Mouse (Mus musculus) hindbrain, embryonic 14.5 days (tissue): Measurements from ENCODE around the gene Galnt18. TPM values are rescaled to one million over a fixed set of nuclear protein-coding genes. Genes with fewer than 3 reads are reported as not detected.
A peak's percentile ranks its signal among the peaks of the same experiment; 100 is the strongest.

Experiments used
- ATAC-seq: fragments of 200-750 bp; cut with Nextera tagmentation; 2 replicates; pipeline ENCODE4 v1.8.0; 2017; ENCODE audit warnings: moderate number of reproducible peaks, mild to moderate bottlenecking, moderate TSS enrichment, moderate library complexity; ENCODE audit not compliant: low FRiP score
- DNase-seq: peaks from one replicate; pipeline ENCODE4 v3.0.0-alpha.2; 2015; ENCODE audit warnings: low spot score
- H3K27ac ChIP-seq: fragments of 300-500 bp; sonication (generic); 2 replicates; pipeline ENCODE4 v1.5.1; 2014; ENCODE audit warnings: mild to moderate bottlenecking, moderate library complexity
- H3K27me3 ChIP-seq: fragments of 300-500 bp; sonication (generic); 2 replicates; pipeline ENCODE4 v1.6.1; 2014; ENCODE audit warnings: mild to moderate bottlenecking, low read length, mixed read lengths; ENCODE audit not compliant: control insufficient read depth, insufficient read depth
- H3K36me3 ChIP-seq: fragments of 300-500 bp; sonication (generic); replicated peaks from 2 replicates; pipeline ENCODE4 v1.6.1; 2014; ENCODE audit not compliant: control insufficient read depth, insufficient read depth
- H3K4me1 ChIP-seq: fragments of 300-500 bp; sonication (generic); replicated peaks from 2 replicates; pipeline ENCODE4 v1.6.1; 2014; ENCODE audit warnings: antibody characterized with exemption, low read length, mixed read lengths; ENCODE audit not compliant: control insufficient read depth, insufficient read depth
- H3K4me2 ChIP-seq: fragments of 300-500 bp; sonication (generic); replicated peaks from 2 replicates; pipeline ENCODE4 v1.6.1; 2014; ENCODE audit warnings: mild to moderate bottlenecking, moderate library complexity
- H3K4me3 ChIP-seq: fragments of 300-500 bp; sonication (generic); replicated peaks from 2 replicates; pipeline ENCODE4 v1.5.1; 2014; ENCODE audit warnings: mild to moderate bottlenecking, low read length
- H3K9ac ChIP-seq: fragments of 300-500 bp; sonication (generic); 2 replicates; pipeline ENCODE4 v1.6.1; 2014
- H3K9me3 ChIP-seq: fragments of 300-500 bp; sonication (generic); 2 replicates; pipeline ENCODE4 v1.6.1; 2016; ENCODE audit warnings: low read length; ENCODE audit not compliant: control insufficient read depth
- WGBS: fragments of 180-500 bp; shearing (Covaris S2); extraction: QIAGEN DNeasy Blood & Tissue Kit; methylation state at CpG from one replicate; pipeline ENCODE4 v1.1.7; 2014; 5-methylcytosine and 5-hydroxymethylcytosine counted together
- polyA plus RNA-seq: library from polyadenylated mRNA; unstranded; fragments of >200 nt; fragmentation: Nextera tagmentation; extraction: Ambion mirVana; gene quantifications from 2 replicates; pipeline ENCODE4 v1.2.1, GENCODE M21; 2014

The Galnt18 gene
- polyA plus RNA-seq, 1 experiment from 2014 or later = 10.9 TPM

DNA sequence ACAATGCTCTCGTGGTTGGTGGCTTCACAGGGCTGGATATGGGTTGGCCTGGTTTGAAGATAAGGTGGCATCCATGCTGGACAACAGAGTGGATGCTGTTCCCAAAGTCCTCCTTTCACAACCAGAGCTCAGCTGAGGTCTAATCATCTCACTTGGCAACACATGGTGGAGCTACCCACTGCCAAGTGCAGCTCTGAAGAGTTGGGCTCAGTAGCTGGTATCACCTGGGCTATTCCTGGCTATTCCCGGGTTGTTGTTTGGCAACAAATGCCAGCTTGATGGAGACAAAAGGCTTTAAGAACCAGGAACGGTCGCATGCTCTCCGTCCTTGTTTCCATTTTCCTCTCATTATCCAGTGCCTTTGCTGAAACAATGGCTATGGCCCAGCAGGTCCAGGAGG is 19.2 kb upstream of the Galnt18 start:
- no peaks in the 10 kb centered on the region for H3K4me1 ChIP-seq
- H3K9me3 ChIP-seq = no peaks in the 10 kb centered on the region
- no peak overlapping the region for H3K27ac ChIP-seq
- 72% methylated on average over 5 of the region's 5 CpGs for WGBS
- H3K27me3 ChIP-seq = no peaks in the 10 kb centered on the region
- DNase-seq (no peak), ATAC-seq (no peak)
- no peak overlapping the region for H3K9ac ChIP-seq
- H3K36me3 ChIP-seq = no peaks in the 10 kb centered on the region
- H3K4me3 ChIP-seq = no peak overlapping the region
- no peak overlapping the region for H3K4me2 ChIP-seq

DNA sequence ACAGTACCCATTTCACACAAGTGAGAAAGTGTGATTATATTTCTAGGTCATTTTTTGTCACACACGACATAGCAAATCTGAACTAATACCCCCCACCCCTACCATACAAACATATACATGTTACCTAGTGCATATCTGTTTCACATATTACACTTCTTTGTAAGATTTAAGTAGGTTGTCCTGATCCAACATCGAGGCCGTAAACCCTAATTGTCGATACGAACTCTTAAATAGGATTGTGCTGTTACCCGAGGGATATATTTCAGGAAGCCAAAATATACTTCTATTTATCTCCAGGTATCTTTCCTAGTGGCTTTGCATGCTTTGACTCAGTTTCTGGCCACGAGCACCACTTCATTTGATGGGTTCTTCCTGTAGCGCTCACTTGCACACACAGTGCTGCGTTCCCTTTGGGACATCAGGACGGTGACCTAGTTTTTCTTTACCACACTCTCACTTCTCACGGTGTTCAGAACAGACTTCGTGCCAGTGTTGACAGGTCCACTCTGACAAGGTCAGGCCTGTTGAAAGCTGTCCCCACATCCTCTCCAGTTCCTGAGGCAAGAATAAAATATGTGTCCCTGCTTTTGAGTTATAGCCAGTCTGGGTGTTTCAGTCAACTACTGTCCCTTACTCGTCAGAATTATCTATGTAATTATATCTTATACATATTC is 17.7 kb upstream of the Galnt18 start:
- 87% methylated on average over 13 of the region's 13 CpGs for WGBS
- no peak overlapping the region for H3K27ac ChIP-seq
- H3K4me3 ChIP-seq = no peak overlapping the region
- no peaks in the 10 kb centered on the region for H3K27me3 ChIP-seq
- no peak for DNase-seq
- H3K36me3 ChIP-seq = no peaks in the 10 kb centered on the region
- H3K4me2 ChIP-seq = no peak overlapping the region
- no peaks in the 10 kb centered on the region for H3K9me3 ChIP-seq
- no peak overlapping the region for H3K9ac ChIP-seq
- no peaks in the 10 kb centered on the region for H3K4me1 ChIP-seq
- no peak for ATAC-seq

DNA sequence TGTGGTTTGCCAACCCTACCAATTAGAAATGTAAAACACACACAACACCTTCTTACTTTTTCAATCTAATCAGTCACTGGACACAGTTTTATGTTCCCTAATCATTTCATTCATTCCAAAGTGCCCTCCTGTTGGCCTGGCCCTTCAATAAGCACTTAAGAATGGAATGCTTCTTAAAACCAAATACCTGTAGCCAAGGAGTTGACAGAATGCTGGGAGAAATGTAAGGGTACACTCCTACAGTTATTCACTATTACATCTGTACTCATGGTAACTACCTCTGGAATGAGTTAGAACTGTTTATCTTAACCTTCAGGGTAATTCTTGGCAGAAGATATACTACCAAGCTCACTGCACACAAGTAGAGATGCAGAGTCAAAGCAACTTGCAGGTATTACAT is 15.3 kb upstream of the Galnt18 start:
- H3K27me3 ChIP-seq = no peaks in the 10 kb centered on the region
- no peak overlapping the region for H3K9ac ChIP-seq
- no peak overlapping the region for H3K4me3 ChIP-seq
- no peak overlapping the region for H3K27ac ChIP-seq
- ATAC-seq (no peak), DNase-seq (no peak)
- no peak overlapping the region for H3K4me2 ChIP-seq
- no peaks in the 10 kb centered on the region for H3K9me3 ChIP-seq
- no peaks in the 10 kb centered on the region for H3K4me1 ChIP-seq
- no peaks in the 10 kb centered on the region for H3K36me3 ChIP-seq

DNA sequence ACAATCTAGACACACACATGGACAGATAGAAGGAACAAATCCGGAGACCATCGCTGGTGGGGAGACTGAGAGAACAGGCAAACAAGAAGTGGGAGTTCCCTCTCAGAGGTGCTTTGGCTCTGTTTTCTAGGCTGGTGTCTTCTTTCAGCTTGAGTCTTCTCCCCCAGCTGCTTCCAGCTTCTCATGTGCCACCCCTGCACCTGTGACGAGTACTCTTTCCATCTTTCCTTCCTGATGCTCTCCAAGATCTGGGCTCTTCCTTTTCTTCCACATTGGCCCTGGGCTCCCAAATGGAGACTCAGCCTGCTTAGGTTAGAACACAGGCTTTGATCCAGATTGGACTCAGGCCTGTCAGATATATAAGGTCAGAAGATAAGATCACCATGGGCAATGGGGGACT is 12.4 kb upstream of the Galnt18 start:
- 90% methylated on average over 3 of the region's 3 CpGs for WGBS
- DNase-seq (no peak), ATAC-seq (no peak)
- no peak overlapping the region for H3K4me2 ChIP-seq
- H3K4me1 ChIP-seq = no peaks in the 10 kb centered on the region
- H3K36me3 ChIP-seq = no peaks in the 10 kb centered on the region
- no peaks in the 10 kb centered on the region for H3K27me3 ChIP-seq
- no peak overlapping the region for H3K4me3 ChIP-seq
- H3K9ac ChIP-seq = no peak overlapping the region
- H3K9me3 ChIP-seq = no peaks in the 10 kb centered on the region
- no peak overlapping the region for H3K27ac ChIP-seq

DNA sequence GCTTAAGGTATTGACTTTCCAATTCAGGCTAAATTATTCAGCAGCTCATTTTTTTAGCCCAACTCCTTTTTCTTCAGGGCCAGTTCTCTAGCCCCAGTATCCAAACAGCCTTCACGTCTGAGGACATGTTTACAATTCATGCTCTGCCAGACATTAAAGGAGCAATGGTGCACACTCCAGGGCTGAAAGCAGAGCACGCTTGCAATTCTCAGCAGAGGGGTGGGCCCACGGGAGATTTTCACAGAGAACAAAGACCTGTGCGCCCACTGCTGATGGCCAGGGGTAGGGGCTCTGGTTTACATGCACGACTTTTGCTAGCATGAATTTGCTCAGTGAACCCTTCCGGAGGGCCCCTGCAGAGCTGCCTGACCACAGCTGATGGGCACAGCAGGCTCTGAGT is 11.6 kb upstream of the Galnt18 start:
- Histone ChIP-seq H3K9me3 (no peaks in the 10 kb centered on the region), H3K36me3 (no peaks in the 10 kb centered on the region), H3K4me2 (no peak overlapping the region), H3K9ac (no peak overlapping the region), H3K4me1 (no peaks in the 10 kb centered on the region), H3K27me3 (no peaks in the 10 kb centered on the region), H3K4me3 (no peak overlapping the region), H3K27ac (no peak overlapping the region)
- DNase-seq (no peak), ATAC-seq (no peak)
- 31% methylated on average over 6 of the region's 6 CpGs for WGBS

DNA sequence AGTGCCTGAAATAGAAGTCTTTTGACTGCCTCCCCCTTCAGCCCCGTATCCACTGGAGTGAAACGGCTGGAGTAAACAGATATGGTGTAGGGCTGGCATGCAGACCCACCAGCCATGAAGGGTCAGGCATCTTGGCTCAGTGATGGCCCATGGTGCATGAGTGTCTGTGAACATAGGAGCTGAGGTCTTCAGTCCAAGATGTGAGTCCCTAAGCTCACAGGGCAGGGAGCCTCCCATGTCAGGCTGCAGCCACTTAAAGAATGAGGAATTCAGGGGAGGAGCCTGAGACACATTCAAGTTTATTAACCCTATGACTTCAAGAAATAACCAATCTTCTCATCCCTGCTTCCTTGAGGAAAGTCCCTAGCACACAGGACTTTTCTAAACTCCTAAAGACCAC is 8.1 kb upstream of the Galnt18 start:
- Histone ChIP-seq H3K4me3 (no peak overlapping the region), H3K27ac (no peak overlapping the region), H3K4me1 (no peaks in the 10 kb centered on the region), H3K9me3 (no peaks in the 10 kb centered on the region), H3K27me3 (no peaks in the 10 kb centered on the region), H3K4me2 (no peak overlapping the region), H3K36me3 (no peaks in the 10 kb centered on the region), H3K9ac (no peak overlapping the region)
- no peak for DNase-seq
- no peak for ATAC-seq
- WGBS = 88% methylated on average over 2 of the region's 2 CpGs

DNA sequence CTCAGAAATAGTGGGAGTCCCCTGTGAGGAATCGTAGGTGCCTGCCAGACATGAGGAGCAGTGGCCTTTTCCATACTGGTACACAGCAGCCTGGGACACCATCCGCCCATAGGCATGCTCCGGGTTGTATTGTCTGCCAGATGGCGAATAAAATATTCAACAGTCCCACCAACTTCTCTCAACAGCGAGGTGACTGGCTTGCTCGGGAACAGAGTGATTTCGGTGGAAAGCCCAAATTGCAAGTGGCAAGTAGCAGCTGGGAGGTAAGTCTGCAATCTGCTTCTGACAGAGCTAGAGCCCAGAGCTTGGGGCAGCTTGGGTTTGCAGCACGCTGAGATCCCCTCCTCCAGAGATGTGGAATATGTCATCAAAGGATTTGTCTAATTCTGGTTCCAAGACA is 5.7 kb upstream of the Galnt18 start:
- H3K36me3 ChIP-seq = no peaks in the 10 kb centered on the region
- H3K4me1 ChIP-seq = no peaks in the 10 kb centered on the region
- no peaks in the 10 kb centered on the region for H3K9me3 ChIP-seq
- H3K9ac ChIP-seq = no peak overlapping the region
- DNase-seq = no peak
- H3K27ac ChIP-seq = no peak overlapping the region
- H3K4me3 ChIP-seq = no peak overlapping the region
- H3K27me3 ChIP-seq = peaks cover 5% of the 10 kb centered on the region; the same call in 1 of the 2 replicates
- no peak overlapping the region for H3K4me2 ChIP-seq
- 71% methylated on average over 8 of the region's 8 CpGs for WGBS
- ATAC-seq = no peak

DNA sequence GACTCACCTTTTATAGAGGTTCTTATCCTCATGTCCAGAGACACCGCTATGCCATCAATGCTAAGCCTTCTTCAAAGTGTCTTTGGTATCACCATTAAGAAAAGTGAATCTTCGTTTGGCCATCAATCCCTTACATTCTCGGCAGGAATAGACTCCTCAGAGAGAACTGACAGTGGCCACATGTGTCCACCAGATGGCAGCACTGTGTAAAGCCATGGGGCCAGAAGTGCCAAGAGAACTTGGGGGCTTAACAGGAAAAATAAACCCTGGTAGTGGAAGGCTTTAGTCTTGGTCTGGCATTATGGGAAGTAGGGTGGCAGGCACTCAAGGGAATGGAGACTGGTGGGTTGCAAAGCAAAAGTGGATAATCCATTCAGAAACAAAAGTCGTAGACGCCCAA is 2.3 kb upstream of the Galnt18 start:
- Histone ChIP-seq H3K9ac (no peak overlapping the region), H3K27me3 (peaks cover 5% of the 10 kb centered on the region), H3K4me3 (no peak overlapping the region), H3K4me2 (no peak overlapping the region), H3K9me3 (no peaks in the 10 kb centered on the region), H3K27ac (no peak overlapping the region), H3K36me3 (no peaks in the 10 kb centered on the region), H3K4me1 (peaks cover 15% of the 10 kb centered on the region)
- WGBS = 53% methylated on average over 5 of the region's 5 CpGs
- no peak for ATAC-seq
- peak; percentile 82 for DNase-seq

DNA sequence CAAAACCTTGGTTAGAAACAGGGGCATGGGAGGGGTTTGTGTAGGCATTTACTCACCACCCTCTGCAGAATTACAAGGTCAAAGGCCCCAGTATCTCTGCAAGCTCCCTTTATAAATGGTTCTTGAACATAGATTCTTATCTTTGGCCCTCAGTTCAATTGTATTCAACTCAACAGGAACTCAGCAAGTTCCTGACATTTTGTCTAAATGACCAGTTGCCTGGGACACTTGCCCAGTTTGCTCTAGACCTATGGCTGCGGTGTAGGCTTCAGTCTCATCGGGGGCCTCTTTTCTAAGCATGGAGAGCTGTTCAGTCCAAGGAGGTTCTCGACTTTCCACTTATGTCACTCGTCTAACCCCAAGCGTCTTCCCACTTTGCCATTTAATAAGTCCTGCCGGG is 1.5 kb upstream of the Galnt18 start:
- WGBS = 94% methylated on average over 6 of the region's 6 CpGs
- ATAC-seq = no peak
- no peaks in the 10 kb centered on the region for H3K36me3 ChIP-seq

More for the DNA sequence above, 1.5 kb upstream of the Galnt18 start:
- H3K27ac ChIP-seq = no peak overlapping the region
- H3K9ac ChIP-seq = no peak overlapping the region
- H3K9me3 ChIP-seq = no peaks in the 10 kb centered on the region
- no peak overlapping the region for H3K4me2 ChIP-seq
- H3K4me1 ChIP-seq = peaks cover 15% of the 10 kb centered on the region
- no peak for DNase-seq
- H3K27me3 ChIP-seq = peaks cover 5% of the 10 kb centered on the region
- H3K4me3 ChIP-seq = no peak overlapping the region
